Mouse (Mus musculus) liver, postnatal 0 days (tissue): ENCODE measurements around the gene Fam208a.

Source experiments
- CTCF ChIP-seq: sonication (generic); IDR thresholded peaks from 2 replicates; pipeline ENCODE4 v1.5.1; 2016; ENCODE audit warnings: antibody characterized with exemption, low read depth
- EP300 ChIP-seq: IDR thresholded peaks from 2 replicates; pipeline ENCODE4 v1.6.1; 2016; ENCODE audit warnings: antibody characterized with exemption, low read depth, mild to moderate bottlenecking

DNA sequence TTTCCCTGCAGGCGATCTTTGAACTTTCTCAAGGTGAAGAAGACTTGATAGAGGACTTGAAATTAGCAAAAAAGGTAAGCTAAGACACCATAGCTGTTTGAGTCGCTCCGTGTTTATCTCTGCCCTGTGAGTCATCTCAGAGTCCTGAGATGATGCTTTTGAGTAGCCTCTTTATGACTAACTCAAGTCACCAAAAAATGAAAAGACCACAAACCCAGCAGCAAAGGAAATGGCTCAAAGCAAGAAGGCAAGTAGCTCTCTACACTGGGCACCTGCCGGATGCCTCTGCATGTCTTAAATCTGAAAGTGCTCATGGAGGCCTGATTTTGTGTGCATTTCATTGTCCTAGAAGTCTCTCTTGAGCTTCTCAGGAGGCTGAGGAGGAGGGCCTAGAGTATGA lies 44.5 kb upstream of the Fam208a start:
- TF ChIP-seq CTCF (no peak), EP300 (no peak)
